Mouse (Mus musculus): Measurements from ENCODE around the gene Nipbl. TPM values are rescaled to one million over a fixed set of nuclear protein-coding genes. Genes with fewer than 3 reads are reported as not detected.

Gene Nipbl
- total RNA-seq, 2 experiments from 2014 or later: 28.8 to 32.3 TPM

GRCm38 (mm10) chr15:8429502-8429901 is 14.8 kb downstream of the Nipbl start:
- no peak for DNase-seq (ENCODE audit: extremely low spot score in 1 of 2, low spot score in 1 of 2)

- no peak for DNase-seq (ENCODE audit: extremely low spot score in 1 of 2, low spot score in 1 of 2)
Measured at GRCm38 (mm10) chr15:8420909-8421308, 23.4 kb downstream of the Nipbl start.

- DNase-seq (ENCODE audit: extremely low spot score in 1 of 2, low spot score in 1 of 2): no peak
Measured at GRCm38 (mm10) chr15:8416500-8417138, 27.6 kb downstream of the Nipbl start.

- no peak for DNase-seq (ENCODE audit: extremely low spot score in 1 of 2, low spot score in 1 of 2)
Measured at GRCm38 (mm10) chr15:8413356-8413755, 30.9 kb downstream of the Nipbl start.

- no peak for DNase-seq (ENCODE audit: extremely low spot score in 1 of 2, low spot score in 1 of 2)
Measured at GRCm38 (mm10) chr15:8411873-8412272, 32.4 kb downstream of the Nipbl start.

GRCm38 (mm10) chr15:8411168-8411837 is 33.0 kb downstream of the Nipbl start:
- DNase-seq (ENCODE audit: extremely low spot score in 1 of 2, low spot score in 1 of 2): no peak

- DNase-seq (ENCODE audit: extremely low spot score in 1 of 2, low spot score in 1 of 2): no peak
Measured at GRCm38 (mm10) chr15:8407082-8407481, 37.2 kb downstream of the Nipbl start.

GRCm38 (mm10) chr15:8406219-8406618 is 38.0 kb downstream of the Nipbl start:
- DNase-seq (ENCODE audit: extremely low spot score in 1 of 2, low spot score in 1 of 2): no peak

GRCm38 (mm10) chr15:8402591-8402990 is 41.7 kb downstream of the Nipbl start:
- DNase-seq (ENCODE audit: extremely low spot score in 1 of 2, low spot score in 1 of 2): no peak

GRCm38 (mm10) chr15:8401536-8401935 is 42.7 kb downstream of the Nipbl start:
- DNase-seq (ENCODE audit: extremely low spot score in 1 of 2, low spot score in 1 of 2): no peak

- no peak for DNase-seq (ENCODE audit: extremely low spot score in 1 of 2, low spot score in 1 of 2)
Measured at GRCm38 (mm10) chr15:8391764-8392163, 52.5 kb downstream of the Nipbl start.

GRCm38 (mm10) chr15:8382213-8382612 is 62.0 kb downstream of the Nipbl start:
- DNase-seq (ENCODE audit: extremely low spot score in 1 of 2, low spot score in 1 of 2): peak in 1 of 2 experiments; percentile 15

- no peak for DNase-seq (ENCODE audit: extremely low spot score in 1 of 2, low spot score in 1 of 2)
Measured at GRCm38 (mm10) chr15:8375657-8376056, 68.6 kb downstream of the Nipbl start.

GRCm38 (mm10) chr15:8374724-8375123 is 69.5 kb downstream of the Nipbl start:
- DNase-seq (ENCODE audit: extremely low spot score in 1 of 2, low spot score in 1 of 2): no peak

- DNase-seq (ENCODE audit: extremely low spot score in 1 of 2, low spot score in 1 of 2): no peak
Measured at GRCm38 (mm10) chr15:8347104-8347773, 97.0 kb downstream of the Nipbl start.

- DNase-seq (ENCODE audit: extremely low spot score in 1 of 2, low spot score in 1 of 2): no peak
Measured at GRCm38 (mm10) chr15:8340596-8340995, 103.7 kb downstream of the Nipbl start.

GRCm38 (mm10) chr15:8331547-8331946 is 112.7 kb downstream of the Nipbl start:
- no peak for DNase-seq (ENCODE audit: extremely low spot score in 1 of 2, low spot score in 1 of 2)

GRCm38 (mm10) chr15:8325629-8326028 is 118.6 kb downstream of the Nipbl start:
- no peak for DNase-seq (ENCODE audit: extremely low spot score in 1 of 2, low spot score in 1 of 2)

- no peak for DNase-seq (ENCODE audit: extremely low spot score in 1 of 2, low spot score in 1 of 2)
Measured at GRCm38 (mm10) chr15:8324833-8325232, 119.4 kb downstream of the Nipbl start.

GRCm38 (mm10) chr15:8324061-8324460 is 120.2 kb downstream of the Nipbl start:
- DNase-seq (ENCODE audit: extremely low spot score in 1 of 2, low spot score in 1 of 2): no peak

- no peak for DNase-seq (ENCODE audit: extremely low spot score in 1 of 2, low spot score in 1 of 2)
Measured at GRCm38 (mm10) chr15:8321491-8321890, 122.8 kb downstream of the Nipbl start.

GRCm38 (mm10) chr15:8319191-8319590 is 125.1 kb downstream of the Nipbl start:
- DNase-seq (ENCODE audit: extremely low spot score in 1 of 2, low spot score in 1 of 2): no peak

Data from layer of hippocampus, postnatal 25 days (tissue).